Mouse (Mus musculus) stomach, postnatal 0 days (tissue): ENCODE data around the gene Cnot6l.

Experiments
- CTCF ChIP-seq: IDR thresholded peaks from 2 replicates; pipeline ENCODE4 v1.5.1; 2016; ENCODE audit warnings: antibody characterized with exemption, low read depth, mild to moderate bottlenecking, moderate library complexity
- EP300 ChIP-seq: optimal IDR thresholded peaks from 2 replicates; pipeline ENCODE3; 2016; ENCODE audit warnings: antibody characterized with exemption

- TF ChIP-seq EP300 (no peak), CTCF (no peak)
Observed at GRCm38 (mm10) chr5:96079026-96079425, 84.9 kb downstream of the Cnot6l start.
